Mouse (Mus musculus): ENCODE measurements around the gene Mdga2.

Mdga2 gene

GRCm38 (mm10) chr12:66708334-66708733 lies 514.0 kb downstream of the Mdga2 start:
- DNase-seq (ENCODE audit: low read depth, low spot score): no peak

- DNase-seq (ENCODE audit: low read depth, low spot score): no peak
Observed at GRCm38 (mm10) chr12:66707431-66707830, 514.9 kb downstream of the Mdga2 start.

GRCm38 (mm10) chr12:66705015-66705414 lies 517.3 kb downstream of the Mdga2 start:
- no peak for DNase-seq (ENCODE audit: low read depth, low spot score)

- no peak for DNase-seq (ENCODE audit: low read depth, low spot score)
Observed at GRCm38 (mm10) chr12:66702781-66703180, 519.6 kb downstream of the Mdga2 start.

- DNase-seq (ENCODE audit: low read depth, low spot score): no peak
Observed at GRCm38 (mm10) chr12:66679558-66679957, 542.8 kb downstream of the Mdga2 start.

- no peak for DNase-seq (ENCODE audit: low read depth, low spot score)
Observed at GRCm38 (mm10) chr12:66648605-66649552, 573.5 kb downstream of the Mdga2 start.

GRCm38 (mm10) chr12:66640408-66640807 lies 581.9 kb downstream of the Mdga2 start:
- no peak for DNase-seq (ENCODE audit: low read depth, low spot score)

GRCm38 (mm10) chr12:66619944-66620343 lies 602.4 kb downstream of the Mdga2 start:
- no peak for DNase-seq (ENCODE audit: low read depth, low spot score)

GRCm38 (mm10) chr12:66591617-66592230 lies 630.6 kb downstream of the Mdga2 start:
- peak; percentile 68 for DNase-seq (ENCODE audit: low read depth, low spot score)

GRCm38 (mm10) chr12:66565396-66565795 lies 657.0 kb downstream of the Mdga2 start:
- DNase-seq (ENCODE audit: low read depth, low spot score): no peak

- DNase-seq (ENCODE audit: low read depth, low spot score): no peak
Observed at GRCm38 (mm10) chr12:66556846-66557245, 665.5 kb downstream of the Mdga2 start.

GRCm38 (mm10) chr12:66556178-66556820 lies 666.0 kb downstream of the Mdga2 start:
- DNase-seq (ENCODE audit: low read depth, low spot score): no peak

GRCm38 (mm10) chr12:66524973-66525372 lies 697.4 kb downstream of the Mdga2 start:
- no peak for DNase-seq (ENCODE audit: low read depth, low spot score)

GRCm38 (mm10) chr12:66499258-66499657 lies 723.1 kb downstream of the Mdga2 start:
- no peak for DNase-seq (ENCODE audit: low read depth, low spot score)

GRCm38 (mm10) chr12:66470868-66471267 lies 751.5 kb downstream of the Mdga2 start:
- no peak for DNase-seq (ENCODE audit: low read depth, low spot score)

GRCm38 (mm10) chr12:66470243-66470863 lies 752.0 kb downstream of the Mdga2 start:
- no peak for DNase-seq (ENCODE audit: low read depth, low spot score)

GRCm38 (mm10) chr12:66465516-66465915 lies 756.8 kb downstream of the Mdga2 start:
- DNase-seq (ENCODE audit: low read depth, low spot score): no peak

- DNase-seq (ENCODE audit: low read depth, low spot score): no peak
Observed at GRCm38 (mm10) chr12:66443340-66443739, 779.0 kb downstream of the Mdga2 start.
